Mouse (Mus musculus) forebrain, embryonic 11.5 days (tissue): ENCODE measurements around the gene Opn1mw. TPM values are rescaled to one million over a fixed set of nuclear protein-coding genes. Genes with fewer than 3 reads are reported as not detected.
"Not testable (repeated sequence)": the region's sequence is repeated elsewhere in the genome, so short reads cannot be mapped to it uniquely, and the experiment has no call there.

Experiments
- ATAC-seq: fragments of 200-750 bp; cut with Nextera tagmentation; replicated peaks from 2 replicates; pipeline ENCODE4 v1.8.0; 2017; ENCODE audit warnings: moderate TSS enrichment; ENCODE audit not compliant: low FRiP score
- DNase-seq: peaks from one replicate; pipeline ENCODE4 v3.0.0-alpha.2; 2017; ENCODE audit warnings: low spot score
- H3K27ac ChIP-seq: fragments of 300-500 bp; sonication (generic); 2 replicates; pipeline ENCODE4 v1.5.1; 2014; ENCODE audit warnings: low read depth, low read length
- H3K27me3 ChIP-seq: fragments of 300-500 bp; sonication (generic); 2 replicates; pipeline ENCODE4 v1.6.1; 2014; ENCODE audit warnings: mild to moderate bottlenecking, low read length, mixed read lengths; ENCODE audit not compliant: control insufficient read depth, insufficient read depth
- H3K36me3 ChIP-seq: fragments of 300-500 bp; sonication (generic); 2 replicates; pipeline ENCODE4 v1.6.1; 2014; ENCODE audit warnings: mild to moderate bottlenecking, low read length, moderate library complexity, mixed read lengths; ENCODE audit not compliant: control insufficient read depth, insufficient read depth
- H3K4me1 ChIP-seq: fragments of 300-500 bp; sonication (generic); replicated peaks from 2 replicates; pipeline ENCODE4 v1.6.1; 2014; ENCODE audit warnings: low read length, mixed read lengths; ENCODE audit not compliant: control insufficient read depth, insufficient read depth
- H3K4me2 ChIP-seq: fragments of 300-500 bp; sonication (generic); 2 replicates; pipeline ENCODE4 v1.6.1; 2014; ENCODE audit warnings: low read depth, mild to moderate bottlenecking, low read length, moderate library complexity, mixed read lengths; ENCODE audit not compliant: severe bottlenecking
- H3K4me3 ChIP-seq: fragments of 300-500 bp; sonication (generic); 2 replicates; pipeline ENCODE4 v1.5.1; 2014; ENCODE audit warnings: low read depth, low read length
- H3K9ac ChIP-seq: fragments of 300-500 bp; sonication (generic); 2 replicates; pipeline ENCODE4 v1.6.1; 2014; ENCODE audit warnings: low read length
- H3K9me3 ChIP-seq: fragments of 300-500 bp; sonication (generic); 2 replicates; pipeline ENCODE4 v1.6.1; 2016; ENCODE audit warnings: low read length, mixed read lengths; ENCODE audit not compliant: control insufficient read depth
- WGBS: fragments of 180-500 bp; shearing (Covaris S2); extraction: QIAGEN DNeasy Blood & Tissue Kit; methylation state at CpG from one replicate; pipeline ENCODE4 v1.1.7; 2014; 5-methylcytosine and 5-hydroxymethylcytosine counted together
- polyA plus RNA-seq: library from polyadenylated mRNA; unstranded; fragments of >200 nt; fragmentation: Nextera tagmentation; extraction: Ambion mirVana; gene quantifications from 2 replicates; pipeline ENCODE4 v1.2.1, GENCODE M21; 2014

The Opn1mw gene
- polyA plus RNA-seq, 1 experiment from 2014 or later = not detected

- H3K4me1 ChIP-seq = no peaks in the 10 kb centered on the region
- no peaks in the 10 kb centered on the region for H3K27me3 ChIP-seq
- DNase-seq (no peak), ATAC-seq (no peak)
- H3K27ac ChIP-seq = no peak overlapping the region
- H3K9me3 ChIP-seq = no peaks in the 10 kb centered on the region
- no peak overlapping the region for H3K4me3 ChIP-seq
- no peak overlapping the region for H3K4me2 ChIP-seq
- no peaks in the 10 kb centered on the region for H3K36me3 ChIP-seq
- no peak overlapping the region for H3K9ac ChIP-seq
Observed at GRCm38 (mm10) chrX:74114036-74114435, 13.2 kb upstream of the Opn1mw start.

GRCm38 (mm10) chrX:74115511-74115910, 11.8 kb upstream of the Opn1mw start:
- Histone ChIP-seq H3K9ac (no peak overlapping the region), H3K4me3 (no peak overlapping the region), H3K4me1 (no peaks in the 10 kb centered on the region), H3K9me3 (no peaks in the 10 kb centered on the region), H3K27ac (no peak overlapping the region), H3K4me2 (peak overlapping the region; percentile 31; the same call in 1 of the 2 replicates), H3K36me3 (no peaks in the 10 kb centered on the region), H3K27me3 (no peaks in the 10 kb centered on the region)
- ATAC-seq = 0 out of 2 replicates have a peak, but pooled peaks have one; percentile 39
- 17% methylated on average over 10 of the region's 10 CpGs for WGBS
- peak; percentile 49 for DNase-seq

- H3K9ac ChIP-seq = no peak overlapping the region
- no peak overlapping the region for H3K27ac ChIP-seq
- ATAC-seq (no peak), DNase-seq (no peak)
- 52% methylated on average over 2 of the region's 2 CpGs for WGBS
- no peaks in the 10 kb centered on the region for H3K4me1 ChIP-seq
- no peaks in the 10 kb centered on the region for H3K9me3 ChIP-seq
- no peaks in the 10 kb centered on the region for H3K36me3 ChIP-seq
- no peak overlapping the region for H3K4me3 ChIP-seq
- no peaks in the 10 kb centered on the region for H3K27me3 ChIP-seq
- no peak overlapping the region for H3K4me2 ChIP-seq
Observed at GRCm38 (mm10) chrX:74124975-74125374, 2.3 kb upstream of the Opn1mw start.

- H3K9me3 ChIP-seq, ATAC-seq: not testable (repeated sequence)
Observed at GRCm38 (mm10) chrX:74135263-74135662, 8.0 kb downstream of the Opn1mw start, which contains the start of gene Mecp2. TSS of gene Mecp2 (minus strand) at chrX:74135363.

GRCm38 (mm10) chrX:74167738-74168137, 40.5 kb downstream of the Opn1mw start, which contains the start of gene Tex28:
TSS of gene Tex28 (minus strand) at chrX:74167838.
- no peak within 1 kb of the TSS for H3K4me3 ChIP-seq
- DNase-seq (no peak), ATAC-seq (no peak)
- no peaks in the 10 kb centered on the region for H3K4me1 ChIP-seq
- H3K4me2 ChIP-seq = no peak within 1 kb of the TSS
- H3K9ac ChIP-seq = no peak within 1 kb of the TSS
- no peaks in the 10 kb centered on the region for H3K36me3 ChIP-seq
- no peaks in the 10 kb centered on the region for H3K27me3 ChIP-seq
- H3K27ac ChIP-seq = no peak within 1 kb of the TSS
- H3K9me3 ChIP-seq = no peaks in the 10 kb centered on the region
- 86% methylated on average over 1 of the region's 1 CpGs for WGBS

More at GRCm38 (mm10) chrX:74135263-74135662, 8.0 kb downstream of the Opn1mw start, which contains the start of gene Mecp2:
- not testable (repeated sequence) for DNase-seq, H3K4me3 ChIP-seq, H3K9ac ChIP-seq, H3K4me2 ChIP-seq, H3K27ac ChIP-seq, H3K4me1 ChIP-seq, H3K36me3 ChIP-seq, H3K27me3 ChIP-seq
- WGBS = 35% methylated on average over 1 of the region's 1 CpGs

GRCm38 (mm10) chrX:74176959-74177358, 49.7 kb downstream of the Opn1mw start, which contains the start of gene Tktl1:
TSS of gene Tktl1 (plus strand) at chrX:74177259.
- Histone ChIP-seq H3K4me2 (no peak within 1 kb of the TSS), H3K9me3 (no peaks in the 10 kb centered on the region), H3K9ac (no peak within 1 kb of the TSS), H3K36me3 (no peaks in the 10 kb centered on the region), H3K4me1 (no peaks in the 10 kb centered on the region), H3K27me3 (no peaks in the 10 kb centered on the region), H3K4me3 (no peak within 1 kb of the TSS), H3K27ac (no peak within 1 kb of the TSS)
- WGBS = 90% methylated on average over 17 of the region's 17 CpGs
- ATAC-seq (no peak), DNase-seq (no peak)

Other genes with a start within 250 kb of the Opn1mw start
- gene Avpr2, start 235.4 kb upstream of the Opn1mw start, polyA plus RNA-seq = 0.11 TPM in 1 of 2 replicates, not detected in the other
- 24.0 and 27.2 TPM in 2 replicates for gene L1cam, start 231.4 kb upstream of the Opn1mw start, polyA plus RNA-seq
- gene Arhgap4, start 205.6 kb upstream of the Opn1mw start, polyA plus RNA-seq = 1.7 and 2.0 TPM in 2 replicates
- gene Naa10, start 205.5 kb upstream of the Opn1mw start, polyA plus RNA-seq = 134 and 137 TPM in 2 replicates
- 12.3 and 14.4 TPM in 2 replicates for gene Renbp, start 196.6 kb upstream of the Opn1mw start, polyA plus RNA-seq
- gene Hcfc1, start 161.1 kb upstream of the Opn1mw start, polyA plus RNA-seq = 90.6 and 92.2 TPM in 2 replicates
- gene Irak1, start 103.5 kb upstream of the Opn1mw start, polyA plus RNA-seq = 49.1 and 56.7 TPM in 2 replicates
- gene Mecp2, start 7.9 kb downstream of the Opn1mw start, polyA plus RNA-seq = 17.0 and 19.8 TPM in 2 replicates
- not detected in 2 replicates for gene Tex28, start 40.4 kb downstream of the Opn1mw start, polyA plus RNA-seq
- gene Tktl1, start 49.8 kb downstream of the Opn1mw start, polyA plus RNA-seq = 0.28 TPM in 1 of 2 replicates, not detected in the other
- 242 and 249 TPM in 2 replicates for gene Flna, start 122.4 kb downstream of the Opn1mw start, polyA plus RNA-seq
- gene Emd, start 127.2 kb downstream of the Opn1mw start, polyA plus RNA-seq = 27.0 and 28.0 TPM in 2 replicates
- gene Rpl10, start 143.3 kb downstream of the Opn1mw start, polyA plus RNA-seq = 614 and 677 TPM in 2 replicates
- 58.1 and 64.3 TPM in 2 replicates for gene Taz, start 154.4 kb downstream of the Opn1mw start, polyA plus RNA-seq
- gene Dnase1l1, start 154.9 kb downstream of the Opn1mw start, polyA plus RNA-seq = 3.5 and 5.2 TPM in 2 replicates
- gene Atp6ap1, start 169.6 kb downstream of the Opn1mw start, polyA plus RNA-seq = 82.1 and 86.5 TPM in 2 replicates
- 396 and 419 TPM in 2 replicates for gene Gdi1, start 177.5 kb downstream of the Opn1mw start, polyA plus RNA-seq
- 62.5 and 65.6 TPM in 2 replicates for gene Fam50a, start 185.6 kb downstream of the Opn1mw start, polyA plus RNA-seq
- 27.4 and 28.3 TPM in 2 replicates for gene Plxna3, start 201.6 kb downstream of the Opn1mw start, polyA plus RNA-seq
- 118 and 121 TPM in 2 replicates for gene Lage3, start 226.2 kb downstream of the Opn1mw start, polyA plus RNA-seq
- gene Ubl4a, start 245.8 kb downstream of the Opn1mw start, polyA plus RNA-seq = 72.8 and 72.9 TPM in 2 replicates
- 8.6 and 9.9 TPM in 2 replicates for gene Slc10a3, start 245.9 kb downstream of the Opn1mw start, polyA plus RNA-seq